In genomic region chr2:162943931-162944330, GRCm38 (mm10) we compare ENCODE assay signal across 9 mouse cellular contexts. TPM values are rescaled to one million over a fixed set of nuclear protein-coding genes. Genes with fewer than 3 reads are reported as not detected.
A peak's percentile ranks its signal among the peaks of the same experiment; 100 is the strongest.
DNase-seq lines count a peak whose midpoint lies in the region; ATAC-seq lines count a peak whose summit lies in the region.
"Had no signal": no experiment of that assay in that cellular context is flagged by ENCODE, and none has a peak within 500 bp of the region (broad histone marks: within the 10 kb centered on the region; RNA-seq: fewer than 3 reads in every experiment).

No protein-coding gene starts in this region.

- peak overlapping the region; percentile 48; the same call in 1 of the 2 replicates for H3K4me3 ChIP-seq in liver, embryonic 11.5 days (ENCODE audit: low read depth, low read length)
- peak overlapping the region; percentile 53; the same call in 1 of the 2 replicates for H3K4me3 ChIP-seq in embryonic facial prominence, embryonic 12.5 days

- H3K4me2 ChIP-seq in liver, embryonic 11.5 days = peak overlapping the region; percentile 88
- peak overlapping the region; percentile 93 for H3K4me2 ChIP-seq in embryonic facial prominence, embryonic 12.5 days (replicated peaks)

- DNase-seq in liver, embryonic 11.5 days (ENCODE audit: low spot score) = no peak
- DNase-seq in liver = no peak
- peak; percentile 16 to 20 for DNase-seq in natural killer cell, adult 2 months (ENCODE audit: low spot score in 2 of 2)
- no peak for DNase-seq in lung, postnatal 14 days
- no peak for DNase-seq in gastrocnemius, postnatal 25 days
- DNase-seq in layer of hippocampus, adult 11-12 months (ENCODE audit: low spot score) = no peak

- H3K27ac ChIP-seq in liver, embryonic 11.5 days (ENCODE audit: low read depth, low read length) = no peak overlapping the region
- no peak overlapping the region for H3K27ac ChIP-seq in embryonic facial prominence, embryonic 12.5 days

- H3K4me1 ChIP-seq in liver, embryonic 11.5 days (replicated peaks; ENCODE audit: control insufficient read depth, insufficient read depth, low read length) = peaks cover 5% of the 10 kb centered on the region; the same call in 1 of the 2 replicates
- peaks cover 7% of the 10 kb centered on the region for H3K4me1 ChIP-seq in embryonic facial prominence, embryonic 12.5 days

- H3K9me3 ChIP-seq in liver, embryonic 11.5 days (ENCODE audit: control insufficient read depth, low read length) = no peaks in the 10 kb centered on the region
- H3K9me3 ChIP-seq in embryonic facial prominence, embryonic 12.5 days = no peaks in the 10 kb centered on the region

- no peak for ATAC-seq in liver, embryonic 11.5 days (replicated peaks; ENCODE audit: low FRiP score)
- ATAC-seq in embryonic facial prominence, embryonic 12.5 days (ENCODE audit: insufficient number of reproducible peaks, insufficient read depth, low FRiP score, low TSS enrichment) = no peak
- ATAC-seq in inflammation-experienced regulatory T-cells, adult 6 months = peak; percentile 62

- 8% methylated on average over 11 of the region's 11 CpGs for WGBS in liver, embryonic 11.5 days
- WGBS in embryonic facial prominence, embryonic 12.5 days = 6% methylated on average over 11 of the region's 11 CpGs

- no peaks in the 10 kb centered on the region for H3K36me3 ChIP-seq in liver, embryonic 11.5 days (ENCODE audit: control insufficient read depth, insufficient read depth, low read length)
- peaks cover 14% of the 10 kb centered on the region for H3K36me3 ChIP-seq in embryonic facial prominence, embryonic 12.5 days

- H3K27me3 ChIP-seq in liver, embryonic 11.5 days (replicated peaks; ENCODE audit: control insufficient read depth, insufficient read depth, low read length) = peaks cover 26% of the 10 kb centered on the region
- H3K27me3 ChIP-seq in embryonic facial prominence, embryonic 12.5 days = peaks cover 28% of the 10 kb centered on the region

- H3K9ac ChIP-seq in liver, embryonic 11.5 days (ENCODE audit: low read depth, low read length) = no peak overlapping the region
- H3K9ac ChIP-seq in embryonic facial prominence, embryonic 12.5 days = no peak overlapping the region

RNA-seq across cellular contexts. Expression of gene L3mbtl1, which starts 0.7 kb away (rescaled TPM):
- polyA plus RNA-seq in liver, embryonic 11.5 days (2014; fragmentation: Nextera tagmentation; extraction: Ambion mirVana) = 0.05 and 0.08 TPM in 2 replicates
- polyA plus RNA-seq in embryonic facial prominence, embryonic 12.5 days (2016; fragmentation: Nextera tagmentation; extraction: Ambion mirVana) = 0.17 and 0.28 TPM in 2 replicates
- polyA plus RNA-seq in inflammation-experienced regulatory T-cells, adult 6 months (2017; shearing (Covaris generic)) = under 1 TPM in 1 of 3 experiments, not detected in 2; 0.30 TPM
- under 1 TPM in 1 of 2 experiments, not detected in 1; 0.13 TPM for total RNA-seq in gastrocnemius, postnatal 25 days (2021)
- total RNA-seq: hematopoietic stem cell, adult 5-6 weeks had no signal

RNA-seq across cellular contexts. Expression of gene Srsf6, which starts 12.6 kb away (rescaled TPM):
- 240 and 261 TPM in 2 replicates for polyA plus RNA-seq in liver, embryonic 11.5 days (2014; fragmentation: Nextera tagmentation; extraction: Ambion mirVana)
- polyA plus RNA-seq in embryonic facial prominence, embryonic 12.5 days (2016; fragmentation: Nextera tagmentation; extraction: Ambion mirVana) = 255 and 274 TPM in 2 replicates
- polyA plus RNA-seq in inflammation-experienced regulatory T-cells, adult 6 months (2017; shearing (Covaris generic)) = 10 to 100 TPM; 24.3 to 51.6 (median 44.5) TPM
- total RNA-seq in gastrocnemius, postnatal 25 days (2021) = 10 to 100 TPM; 40.2 to 45.2 TPM

RNA-seq across cellular contexts. Expression of gene Sgk2, which starts 43.2 kb away (rescaled TPM):
- 2.8 and 3.3 TPM in 2 replicates for polyA plus RNA-seq in liver, embryonic 11.5 days (2014; fragmentation: Nextera tagmentation; extraction: Ambion mirVana)
- 0.05 TPM in 1 of 2 replicates, not detected in the other for polyA plus RNA-seq in embryonic facial prominence, embryonic 12.5 days (2016; fragmentation: Nextera tagmentation; extraction: Ambion mirVana)
- not detected for polyA plus RNA-seq in inflammation-experienced regulatory T-cells, adult 6 months (2017; shearing (Covaris generic))
- total RNA-seq in gastrocnemius, postnatal 25 days (2021) = not detected
- total RNA-seq: hematopoietic stem cell, adult 5-6 weeks had no signal

Comparison
In these comparisons a context has a peak if more than half of its experiments do, and no peak if none do; other contexts are left out.
1. DNase-seq: peak in natural killer cell, adult 2 months (2 of 2); none in liver, embryonic 11.5 days (single experiment), liver (single experiment), lung, postnatal 14 days (single experiment), gastrocnemius, postnatal 25 days (single experiment) and layer of hippocampus, adult 11-12 months (single experiment).